15 mouse cellular contexts compared by ENCODE assay signal in the genomic region with DNA sequence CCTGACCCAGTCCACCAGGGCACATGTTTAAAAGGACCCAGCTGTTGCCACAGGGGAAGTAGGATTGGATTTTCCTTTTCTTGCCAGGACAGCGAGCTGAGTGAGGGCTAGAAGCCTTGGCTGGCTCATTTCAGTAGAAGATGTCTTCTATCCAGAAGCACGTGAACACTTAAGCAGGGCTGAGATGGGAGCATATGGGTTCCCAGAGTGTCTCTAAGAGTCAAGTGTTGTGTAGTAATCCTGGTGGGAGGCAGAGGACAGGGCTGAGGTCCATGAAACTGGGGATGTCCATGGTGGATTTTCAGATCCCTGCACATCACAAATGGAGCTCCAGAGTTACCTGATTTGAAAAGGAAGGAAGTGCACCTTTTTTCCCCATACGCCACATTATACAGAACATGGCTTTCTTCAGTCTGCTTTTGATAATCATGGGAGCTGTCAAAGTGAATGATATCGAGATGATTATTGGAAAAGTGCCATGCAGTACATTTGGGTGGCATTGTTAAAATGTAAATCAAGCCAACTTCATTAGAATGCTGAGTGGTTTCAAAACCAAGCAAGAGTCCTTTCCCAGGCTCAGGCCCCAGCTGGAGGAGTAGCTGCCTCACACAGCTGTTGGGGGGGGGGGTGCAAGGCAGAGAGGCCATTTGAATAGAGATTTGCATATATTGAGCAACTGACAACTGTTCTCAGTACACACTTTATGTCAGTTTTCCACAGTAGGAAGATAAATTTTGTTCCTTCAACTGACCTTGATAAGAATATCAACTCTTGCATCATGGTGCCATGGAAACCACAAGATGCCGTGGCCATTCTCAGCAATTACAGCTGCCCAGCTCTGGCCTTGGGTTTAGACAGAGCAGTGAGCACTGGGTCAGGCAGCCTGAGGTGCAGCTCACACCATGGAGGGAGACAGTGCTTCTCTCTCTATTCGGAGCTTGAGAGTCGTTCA.
A peak's percentile ranks its signal among the peaks of the same experiment; 100 is the strongest.
DNase-seq lines count a peak whose midpoint lies in the region; ATAC-seq and TF ChIP-seq lines count a peak whose summit lies in the region.
"Had no signal": no experiment of that assay in that cellular context is flagged by ENCODE, and none has a peak within 500 bp of the region (broad histone marks: within the 10 kb centered on the region; RNA-seq: fewer than 3 reads in every experiment).

No protein-coding gene starts in this region.

- no peak overlapping the region for H3K4me3 ChIP-seq in hindbrain, embryonic 11.5 days (ENCODE audit: low read depth, low read length)
- no peak overlapping the region for H3K4me3 ChIP-seq in hindbrain, embryonic 16.5 days (ENCODE audit: low read length)
- no peak overlapping the region for H3K4me3 ChIP-seq in layer of hippocampus, adult 2 months
- H3K4me3 ChIP-seq in liver, postnatal 0 days (ENCODE audit: low read depth, low read length) = no peak overlapping the region
- H3K4me3 ChIP-seq: embryonic facial prominence, embryonic 15.5 days; heart, embryonic 13.5 days had no signal

- DNase-seq in hindbrain, embryonic 11.5 days (ENCODE audit: low spot score) = peak; percentile 11
- peak; percentile 38 for DNase-seq in right cerebral cortex, adult 18-20 months
- no peak for DNase-seq in right cerebral cortex, postnatal 25 days
- DNase-seq in layer of hippocampus, adult 2 months (ENCODE audit: low spot score in 2 of 2) = peak; percentile 43 to 66
- DNase-seq in liver, postnatal 0 days = no peak
- DNase-seq in embryo, embryonic 11 days = no peak
- no peak for DNase-seq in embryo, embryonic 9.5 days (ENCODE audit: extremely low spot score)
- DNase-seq: cerebellum, postnatal 10 days; spleen, adult 18-20 months; thymus, postnatal 36 days had no signal

- H3K9ac ChIP-seq in hindbrain, embryonic 11.5 days (ENCODE audit: low read depth, low read length) = no peak overlapping the region
- no peak overlapping the region for H3K9ac ChIP-seq in hindbrain, embryonic 16.5 days (ENCODE audit: low read depth, low read length)
- H3K9ac ChIP-seq in liver, postnatal 0 days (replicated peaks) = no peak overlapping the region
- H3K9ac ChIP-seq: embryonic facial prominence, embryonic 15.5 days; heart, embryonic 13.5 days; liver, embryonic 14.5 days had no signal

- H3K4me2 ChIP-seq in hindbrain, embryonic 11.5 days (replicated peaks; ENCODE audit: low read depth, low read length) = no peak overlapping the region
- no peak overlapping the region for H3K4me2 ChIP-seq in hindbrain, embryonic 16.5 days (ENCODE audit: low read length)
- no peak overlapping the region for H3K4me2 ChIP-seq in liver, postnatal 0 days (ENCODE audit: low read depth, low read length)
- H3K4me2 ChIP-seq: embryonic facial prominence, embryonic 15.5 days; heart, embryonic 13.5 days had no signal

- whole genome bisulfite sequencing in hindbrain, embryonic 11.5 days = 85% methylated on average over 7 of the region's 7 CpGs
- WGBS in hindbrain, embryonic 16.5 days = 56% methylated on average over 7 of the region's 7 CpGs
- 70% methylated on average over 7 of the region's 7 CpGs for WGBS in liver, postnatal 0 days (ENCODE audit: insufficient replicate concordance)

- ATAC-seq in hindbrain, embryonic 11.5 days (ENCODE audit: low FRiP score) = peak; percentile 82
- ATAC-seq in hindbrain, embryonic 16.5 days = no peak
- no peak for ATAC-seq in liver, postnatal 0 days
- ATAC-seq: intestine, embryonic 16.5 days had no signal

- no peak for TF ChIP-seq CTCF in layer of hippocampus, adult 2 months (conservative IDR thresholded peaks at IDR 0.05)
- TF ChIP-seq CTCF in liver, postnatal 0 days (IDR thresholded peaks at IDR 0.05; ENCODE audit: low read depth) = no peak

- H3K36me3 ChIP-seq in hindbrain, embryonic 11.5 days (ENCODE audit: control insufficient read depth, insufficient read depth, low read length) = no peaks in the 10 kb centered on the region
- H3K36me3 ChIP-seq in hindbrain, embryonic 16.5 days (ENCODE audit: control insufficient read depth, insufficient read depth, low read length) = no peaks in the 10 kb centered on the region
- H3K36me3 ChIP-seq in liver, postnatal 0 days (replicated peaks; ENCODE audit: insufficient read depth, low read length) = no peaks in the 10 kb centered on the region
- H3K36me3 ChIP-seq: embryonic facial prominence, embryonic 15.5 days; heart, embryonic 13.5 days had no signal

- H3K27me3 ChIP-seq in hindbrain, embryonic 11.5 days (ENCODE audit: control insufficient read depth, insufficient read depth, low read length) = no peaks in the 10 kb centered on the region
- no peaks in the 10 kb centered on the region for H3K27me3 ChIP-seq in hindbrain, embryonic 16.5 days (replicated peaks; ENCODE audit: control insufficient read depth, insufficient read depth, low read length)
- H3K27me3 ChIP-seq in liver, postnatal 0 days (ENCODE audit: insufficient read depth, low read length) = no peaks in the 10 kb centered on the region
- H3K27me3 ChIP-seq: embryonic facial prominence, embryonic 15.5 days; heart, embryonic 13.5 days had no signal

- no peaks in the 10 kb centered on the region for H3K9me3 ChIP-seq in hindbrain, embryonic 11.5 days (ENCODE audit: control insufficient read depth, low read length)
- H3K9me3 ChIP-seq in hindbrain, embryonic 16.5 days (ENCODE audit: control insufficient read depth, low read length) = no peaks in the 10 kb centered on the region
- no peaks in the 10 kb centered on the region for H3K9me3 ChIP-seq in liver, postnatal 0 days (ENCODE audit: low read length)
- H3K9me3 ChIP-seq: embryonic facial prominence, embryonic 15.5 days; heart, embryonic 13.5 days had no signal

- no peak for TF ChIP-seq EP300 in liver, postnatal 0 days (IDR thresholded peaks at IDR 0.05; ENCODE audit: low read depth)

- no peaks in the 10 kb centered on the region for H3K4me1 ChIP-seq in hindbrain, embryonic 11.5 days (replicated peaks; ENCODE audit: control insufficient read depth, insufficient read depth, low read length)
- H3K4me1 ChIP-seq in hindbrain, embryonic 16.5 days (ENCODE audit: control insufficient read depth, insufficient read depth, low read depth, low read length) = no peaks in the 10 kb centered on the region
- no peaks in the 10 kb centered on the region for H3K4me1 ChIP-seq in liver, postnatal 0 days (ENCODE audit: insufficient read depth)
- H3K4me1 ChIP-seq: embryonic facial prominence, embryonic 15.5 days; heart, embryonic 13.5 days had no signal

- H3K27ac ChIP-seq in hindbrain, embryonic 11.5 days (ENCODE audit: low read depth, low read length) = no peak overlapping the region
- H3K27ac ChIP-seq in hindbrain, embryonic 16.5 days (ENCODE audit: low read depth, low read length) = no peak overlapping the region
- H3K27ac ChIP-seq in layer of hippocampus, adult 2 months = no peak overlapping the region
- H3K27ac ChIP-seq in liver, postnatal 0 days (ENCODE audit: low read depth) = no peak overlapping the region
- H3K27ac ChIP-seq: embryonic facial prominence, embryonic 15.5 days; heart, embryonic 13.5 days; liver, embryonic 14.5 days had no signal

Comparison
In these comparisons a context has a peak if more than half of its experiments do, and no peak if none do; other contexts are left out.
1. DNase-seq: peak in hindbrain, embryonic 11.5 days (single experiment), right cerebral cortex, adult 18-20 months (single experiment) and layer of hippocampus, adult 2 months (2 of 2); none in right cerebral cortex, postnatal 25 days (single experiment), liver, postnatal 0 days (single experiment), embryo, embryonic 11 days (single experiment) and embryo, embryonic 9.5 days (single experiment).